Mouse (Mus musculus) telencephalon, adult 2 months (tissue): ENCODE data around the gene Erp27.
"Not testable (repeated sequence)": the region's sequence is repeated elsewhere in the genome, so short reads cannot be mapped to it uniquely, and the experiment has no call there.

Source experiments
- DNase-seq: peaks from one replicate; pipeline ENCODE4 v3.0.0-alpha.2; 2011; ENCODE audit warnings: low read depth, low spot score

The Erp27 gene

DNA sequence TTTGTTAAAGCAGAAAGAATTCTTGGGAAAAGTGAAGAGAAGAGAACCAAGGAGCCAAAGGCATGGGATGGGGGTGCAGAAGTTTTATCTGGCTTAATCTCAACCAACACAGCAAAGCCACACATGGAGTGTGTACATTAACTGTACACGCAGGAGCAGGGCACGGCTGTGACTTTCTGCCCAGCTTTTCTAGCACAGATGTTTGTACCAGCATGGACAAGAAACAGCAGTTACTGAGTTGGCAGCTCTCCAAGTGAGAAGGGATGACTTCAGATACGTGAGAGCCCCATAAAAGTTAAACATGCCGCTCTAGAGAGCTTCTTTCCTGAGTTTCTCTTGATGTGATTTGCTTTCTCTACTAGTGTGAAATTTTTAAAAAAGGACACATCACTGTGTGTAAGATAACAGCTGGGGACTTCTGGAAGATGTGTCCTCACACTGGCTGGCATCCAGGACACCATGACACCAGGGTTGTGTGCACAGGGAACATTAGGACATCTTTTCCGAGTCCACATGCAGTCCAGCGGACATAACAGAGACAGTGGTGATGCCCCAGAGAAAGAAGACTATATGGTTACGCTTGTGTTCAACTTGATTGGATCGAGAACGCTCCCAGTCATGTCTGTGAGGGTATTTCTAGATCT, 11.6 kb downstream of the Erp27 start:
- no peak for DNase-seq

DNA sequence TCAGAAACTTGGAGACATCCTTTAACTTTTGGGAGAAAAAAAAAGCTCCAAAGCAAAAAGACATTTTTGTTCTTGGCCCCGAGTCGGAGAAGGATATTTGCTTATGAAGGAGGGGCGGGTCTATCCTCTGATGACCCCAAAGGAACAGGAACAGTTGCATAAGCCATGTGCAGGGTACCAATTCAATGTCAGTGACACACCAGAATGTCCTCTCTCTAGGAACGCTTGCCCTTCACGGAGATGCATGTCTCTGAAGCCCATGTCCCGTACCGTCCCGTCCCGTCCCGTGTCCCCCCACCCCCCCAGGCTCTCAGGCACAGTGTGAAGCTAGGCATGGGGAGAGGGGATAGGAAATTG, 15.1 kb downstream of the Erp27 start:
- no peak for DNase-seq

DNA sequence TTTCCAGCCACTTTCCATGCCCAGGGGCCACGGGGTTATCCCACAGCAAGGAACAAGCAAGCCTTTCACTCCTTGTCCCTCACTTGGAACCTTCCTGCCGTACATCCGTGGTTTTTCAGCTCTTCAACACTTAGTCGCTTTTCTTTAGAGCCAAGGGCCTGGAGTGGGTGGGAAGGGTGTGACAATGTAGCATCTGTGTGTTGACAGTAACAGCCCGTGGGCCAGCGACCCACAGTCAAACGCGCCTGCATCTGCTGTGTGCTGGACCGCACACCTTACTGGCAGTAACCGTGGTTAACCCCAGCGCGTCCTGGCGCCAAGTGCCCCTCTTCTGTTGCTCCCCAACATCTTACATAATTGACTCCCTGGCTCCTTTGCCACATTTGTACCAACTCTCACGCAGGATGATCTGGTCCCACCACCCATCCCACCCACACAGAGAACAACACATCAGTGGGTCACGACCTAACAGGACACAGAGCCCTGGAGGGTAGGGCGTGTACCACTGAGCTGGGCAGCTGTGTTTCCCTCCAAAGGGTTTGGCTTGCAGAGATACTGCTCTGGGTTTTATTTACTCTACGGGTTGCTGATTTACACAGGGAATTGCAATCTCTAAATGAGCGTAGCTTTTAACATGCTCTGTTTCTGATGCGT, 15.6 kb downstream of the Erp27 start:
- DNase-seq: no peak

DNA sequence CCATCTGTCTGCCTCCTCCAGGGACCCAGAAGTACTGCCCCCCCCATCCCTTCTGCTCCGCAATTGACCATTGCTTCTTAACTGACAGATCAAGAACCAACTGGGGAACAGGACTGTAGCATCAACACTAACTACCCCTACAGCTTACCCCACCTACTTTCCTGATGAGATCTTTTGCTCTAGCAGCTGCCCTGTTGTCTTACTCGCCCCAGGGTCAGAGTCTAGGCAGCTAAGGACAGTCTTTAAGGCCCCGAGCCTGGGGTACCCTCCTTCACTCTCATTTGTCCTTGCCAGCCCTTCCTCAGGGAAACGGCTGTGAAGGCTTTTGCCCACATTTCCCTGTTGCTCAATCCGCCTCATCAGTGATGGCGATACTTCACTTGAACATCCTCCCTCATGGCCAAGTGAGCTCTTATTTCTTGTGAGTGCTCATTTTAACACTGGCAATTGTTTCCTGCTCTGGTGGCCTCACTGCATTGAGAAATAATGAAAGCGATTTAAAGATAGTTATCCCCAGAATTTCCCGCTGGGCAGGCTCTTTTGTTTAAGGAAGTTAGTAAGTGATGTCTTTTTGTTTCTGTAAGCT, 18.0 kb downstream of the Erp27 start:
- DNase-seq: no peak

DNA sequence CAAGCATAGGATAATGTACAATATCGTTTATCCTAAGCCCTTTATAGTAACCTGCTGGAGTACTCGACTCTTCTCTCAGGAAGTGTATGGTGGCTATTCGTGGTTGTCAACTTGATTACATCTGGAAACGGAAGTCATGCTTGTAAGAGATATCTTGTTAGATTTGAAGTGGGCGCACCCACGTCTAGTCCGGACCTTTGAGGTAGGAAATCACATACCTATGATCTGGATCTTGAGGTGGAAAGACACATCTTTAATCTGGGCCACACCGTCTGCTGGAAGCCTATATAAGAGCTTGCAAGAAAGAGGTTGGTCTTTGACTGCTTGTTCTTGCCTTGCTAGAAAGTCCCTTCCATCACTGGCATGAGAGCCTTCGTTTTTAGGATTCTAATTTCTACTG, 19.5 kb downstream of the Erp27 start:
- no peak for DNase-seq

DNA sequence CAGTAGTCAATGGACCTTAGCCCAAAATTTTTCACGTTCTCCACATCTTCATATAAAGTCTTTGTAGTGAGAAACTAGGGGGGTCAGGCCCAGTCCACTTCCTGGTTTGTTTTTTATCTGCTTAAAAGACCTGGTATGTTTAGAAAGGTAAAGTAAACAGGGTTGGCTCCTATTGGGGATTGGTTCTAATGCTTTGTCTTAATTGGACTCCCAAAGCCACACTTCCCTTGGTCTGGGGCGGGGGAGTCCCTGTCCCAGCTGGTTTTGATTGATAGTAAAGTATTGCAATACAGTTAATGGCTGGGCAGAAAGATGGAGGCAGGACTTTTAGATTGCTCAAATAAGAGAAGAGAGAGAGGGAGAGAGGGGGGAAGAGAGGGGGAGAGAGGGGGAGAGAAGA, 21.0 kb downstream of the Erp27 start:
- no peak for DNase-seq

DNA sequence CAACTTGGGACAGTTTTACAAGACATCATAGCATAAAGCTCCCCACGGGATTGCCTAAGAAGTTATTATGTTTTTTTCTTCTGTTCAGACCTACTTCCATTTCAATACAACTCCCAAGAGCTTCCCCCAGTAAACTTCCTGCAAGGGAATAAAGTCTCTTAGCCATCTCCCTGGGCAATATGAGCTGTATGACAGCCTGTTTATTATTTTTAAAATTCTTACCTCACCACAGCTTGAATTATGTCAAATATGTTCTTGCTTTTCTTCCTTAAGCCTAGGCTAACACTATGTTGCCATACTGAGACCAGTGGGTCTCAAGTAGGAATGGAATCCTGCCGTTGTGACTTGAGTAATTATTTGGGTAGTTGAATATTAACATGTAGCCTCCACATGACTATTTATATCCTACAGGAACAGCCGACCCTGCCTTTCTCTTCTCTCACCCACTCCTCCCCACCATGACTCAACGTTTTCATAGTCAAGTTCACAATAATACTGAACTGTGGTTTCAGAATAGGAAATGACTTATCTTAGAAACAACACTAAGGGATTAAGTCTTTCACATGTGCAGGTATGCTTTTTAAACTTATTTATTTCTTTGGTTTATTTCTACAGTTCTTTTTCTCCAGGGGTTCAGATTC, 21.5 kb downstream of the Erp27 start:
- no peak for DNase-seq

DNA sequence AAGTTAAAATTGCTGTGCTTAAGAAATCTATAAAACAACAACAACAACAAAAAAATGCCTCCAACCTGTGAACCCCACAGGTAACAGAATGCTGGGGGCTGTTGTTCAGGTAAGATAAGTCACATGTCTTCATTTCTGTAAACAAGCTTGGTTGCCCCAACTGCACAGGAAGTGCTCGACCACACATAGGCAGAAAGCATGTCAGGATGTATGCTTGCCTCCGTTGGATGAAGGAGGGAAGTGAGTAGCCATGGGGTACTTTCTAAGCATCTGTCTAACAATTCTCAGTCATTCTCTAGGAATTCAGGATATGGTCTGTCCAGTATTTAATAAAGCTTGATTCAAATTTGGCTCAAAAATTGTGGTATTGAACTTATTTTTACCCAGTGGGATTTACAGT, 23.0 kb downstream of the Erp27 start:
- DNase-seq: no peak

DNA sequence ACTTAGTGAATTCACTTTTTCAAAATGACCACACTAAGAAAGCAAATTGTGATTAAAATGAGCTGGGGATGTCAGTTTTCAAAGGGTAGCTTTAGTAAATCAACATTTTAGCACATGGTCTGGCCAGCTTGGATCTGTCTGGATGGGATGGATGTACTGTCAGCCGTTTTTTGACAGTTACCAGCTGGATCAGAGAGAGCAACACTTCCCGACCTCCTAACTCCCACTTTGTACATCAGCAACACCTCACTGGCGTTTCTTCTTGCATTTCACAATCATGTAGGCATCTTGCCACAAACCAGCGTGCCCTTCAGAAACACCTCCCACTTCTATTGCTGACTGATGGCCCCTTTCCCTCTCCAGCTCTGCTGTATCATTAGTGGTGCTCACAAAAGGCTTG, 23.8 kb downstream of the Erp27 start:
- DNase-seq: no peak

DNA sequence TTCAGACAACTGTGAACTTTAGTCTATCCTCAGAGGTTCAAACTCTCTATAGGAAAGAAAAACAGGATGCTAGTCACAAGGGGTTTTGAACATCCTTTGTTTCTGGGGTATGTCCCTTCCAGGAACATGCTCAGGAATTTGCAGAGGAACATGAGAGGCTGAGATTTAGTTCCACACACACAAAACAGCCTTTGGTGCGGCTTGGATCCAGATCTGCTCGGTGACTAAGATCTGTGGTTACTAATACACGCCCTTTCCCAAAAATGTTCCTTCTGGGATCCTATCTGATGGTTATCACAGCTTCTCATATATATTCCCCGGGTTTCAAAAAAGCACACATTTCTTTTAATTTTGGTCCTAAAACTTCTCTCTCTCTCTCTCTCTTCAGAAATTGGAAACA, 24.2 kb downstream of the Erp27 start:
- no peak for DNase-seq

DNA sequence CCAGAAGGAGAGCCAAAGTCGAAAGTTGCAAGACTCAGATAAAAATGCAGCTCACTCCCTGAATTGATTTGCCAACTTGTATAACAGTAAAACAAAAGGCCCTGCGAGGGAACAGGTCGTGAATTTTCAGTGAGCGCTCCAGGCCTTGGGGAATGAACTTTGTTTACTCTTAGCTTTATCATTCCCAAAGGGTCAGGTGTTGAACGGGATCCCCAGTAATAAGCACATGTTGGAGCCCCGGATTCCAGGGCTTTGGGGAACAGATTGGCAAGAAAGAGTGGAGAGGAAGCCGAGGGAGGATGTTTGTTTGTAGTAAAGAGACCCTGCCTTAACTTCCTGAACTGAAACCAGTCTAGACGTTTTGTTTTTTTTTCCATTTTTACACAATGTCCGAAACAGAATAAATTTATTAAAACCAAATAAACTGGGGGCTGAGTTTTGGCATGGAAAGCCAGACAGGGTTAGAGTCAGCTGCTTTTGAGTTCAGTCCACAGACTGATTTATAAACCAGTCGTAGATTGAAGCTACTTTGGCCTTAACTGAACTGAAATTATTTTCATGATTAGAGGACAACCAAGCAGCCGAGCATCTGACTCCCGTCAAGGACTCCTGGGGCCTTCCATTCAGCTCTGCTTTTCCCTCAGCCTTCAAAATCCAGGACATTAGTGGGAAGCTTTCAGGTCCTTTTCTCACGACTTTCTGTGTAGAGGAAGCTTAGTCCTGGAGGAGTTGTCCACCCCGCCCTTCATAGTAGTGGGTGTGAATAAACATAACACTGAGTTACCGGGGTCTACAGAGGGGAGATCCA, 27.2 kb downstream of the Erp27 start:
- no peak for DNase-seq

DNA sequence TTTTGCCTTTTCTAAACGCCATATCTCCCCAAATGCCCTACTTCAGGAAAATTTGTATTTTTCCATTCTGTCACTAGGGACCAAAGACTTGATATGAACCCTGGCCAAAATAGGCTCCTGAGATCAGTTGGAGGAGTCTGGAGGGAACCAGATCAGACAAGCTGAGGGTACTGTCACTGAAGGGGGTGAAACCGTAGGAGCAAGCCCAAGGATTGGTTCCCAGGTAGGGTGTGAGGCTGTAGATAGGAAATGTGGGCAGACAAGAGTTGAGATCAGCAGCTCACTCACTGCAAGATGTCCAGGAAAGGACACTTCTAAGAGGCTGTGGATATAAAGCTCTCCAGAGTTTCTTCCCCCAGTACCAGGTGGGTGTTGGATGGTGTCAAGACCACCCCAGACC, 30.0 kb downstream of the Erp27 start:
- DNase-seq: no peak

DNA sequence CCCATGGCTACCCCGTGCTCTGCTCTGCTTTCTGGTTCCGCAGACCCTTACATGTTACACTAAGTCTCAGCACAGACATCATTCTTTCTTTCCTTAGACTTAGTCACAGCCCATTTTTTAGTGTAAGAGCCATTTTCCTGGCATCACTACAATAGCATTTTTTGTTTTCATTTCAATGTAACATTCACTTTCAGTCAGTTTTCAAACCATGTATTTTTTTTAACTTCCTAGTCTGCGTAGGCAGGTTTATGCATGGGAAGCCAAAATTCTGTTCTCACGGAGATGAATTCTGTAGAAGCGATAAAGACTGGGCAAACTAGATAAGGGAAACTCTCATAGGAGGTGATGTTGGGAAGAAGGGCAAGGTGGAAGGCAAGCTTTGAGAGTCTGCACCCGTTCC, 32.4 kb downstream of the Erp27 start:
- DNase-seq: peak; percentile 45

DNA sequence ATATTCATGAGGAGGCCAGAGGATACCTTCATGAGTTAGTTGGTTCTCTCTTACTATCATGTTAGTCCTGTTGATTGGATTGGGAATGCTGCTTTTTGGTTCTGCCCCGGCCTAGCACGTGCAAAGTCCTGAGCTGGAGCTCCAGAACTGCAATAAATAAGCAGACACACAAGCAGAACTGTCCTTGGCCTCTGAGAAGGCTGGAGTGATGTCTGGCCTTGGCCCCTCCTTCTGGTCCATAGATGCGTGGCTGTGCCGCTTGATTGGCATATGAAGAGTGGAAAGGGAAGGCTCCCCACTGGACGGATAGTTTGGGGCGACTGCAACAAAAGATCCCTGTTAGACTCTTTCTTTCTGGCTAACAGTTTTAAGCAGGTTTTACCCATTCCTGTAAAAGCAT, 32.9 kb downstream of the Erp27 start:
- DNase-seq: no peak

DNA sequence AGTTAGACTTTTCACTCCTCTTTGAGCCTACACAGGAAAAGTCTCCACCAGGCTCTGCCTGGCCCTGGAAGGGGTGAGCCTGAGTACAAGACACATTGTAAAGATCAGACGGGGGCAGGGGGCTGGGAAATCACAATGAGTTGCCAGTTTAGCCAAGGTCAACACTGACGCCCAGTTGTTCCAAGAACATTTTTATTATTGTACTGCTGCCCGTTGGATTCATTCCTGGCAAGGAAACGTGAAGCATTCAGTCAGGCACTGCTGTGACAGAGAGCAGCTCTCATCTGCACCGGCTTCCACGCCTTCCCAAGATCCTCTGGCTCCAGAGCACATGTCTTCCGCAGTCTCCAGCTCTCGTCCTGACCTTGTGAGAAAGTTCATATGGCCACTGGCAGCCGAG, 34.1 kb downstream of the Erp27 start:
- no peak for DNase-seq

DNA sequence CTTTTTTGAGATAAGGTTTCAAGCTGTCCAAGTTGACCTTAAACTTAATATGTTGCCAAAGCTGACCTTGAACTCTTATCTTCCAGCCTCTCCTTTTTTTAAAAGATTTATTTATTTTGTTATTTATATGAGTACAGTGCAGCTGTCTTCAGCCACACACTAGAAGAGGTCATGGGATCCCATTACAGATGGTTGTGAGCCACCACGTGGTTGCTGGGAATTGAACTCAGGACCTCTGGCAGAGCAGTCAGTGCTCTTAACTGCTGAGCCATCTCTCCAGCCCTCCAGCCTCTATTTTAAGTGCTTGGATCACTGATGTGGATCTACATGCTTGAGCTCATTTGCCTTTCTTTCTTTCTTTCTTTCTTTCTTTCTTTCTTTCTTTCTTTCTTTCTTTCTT, 37.2 kb downstream of the Erp27 start:
- not testable (repeated sequence) for DNase-seq

DNA sequence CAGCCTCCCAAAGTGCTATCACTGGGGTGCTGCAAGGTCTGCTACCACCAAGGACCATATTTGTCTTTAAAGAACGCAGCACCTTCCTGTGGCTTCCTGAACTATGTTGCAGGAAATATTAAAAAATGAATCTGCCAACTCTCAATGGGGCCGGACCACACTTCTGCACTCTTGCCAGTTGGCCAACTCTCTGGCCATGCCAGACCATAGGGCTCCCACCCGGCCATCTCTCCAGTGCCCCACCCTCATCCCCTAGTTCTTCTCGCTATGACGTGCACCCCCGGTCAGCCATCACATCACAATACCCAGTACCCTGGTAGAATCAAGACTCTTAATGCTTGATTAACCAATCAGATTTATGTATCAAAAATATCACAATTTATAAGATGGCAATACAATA, 38.0 kb downstream of the Erp27 start:
- DNase-seq: no peak

DNA sequence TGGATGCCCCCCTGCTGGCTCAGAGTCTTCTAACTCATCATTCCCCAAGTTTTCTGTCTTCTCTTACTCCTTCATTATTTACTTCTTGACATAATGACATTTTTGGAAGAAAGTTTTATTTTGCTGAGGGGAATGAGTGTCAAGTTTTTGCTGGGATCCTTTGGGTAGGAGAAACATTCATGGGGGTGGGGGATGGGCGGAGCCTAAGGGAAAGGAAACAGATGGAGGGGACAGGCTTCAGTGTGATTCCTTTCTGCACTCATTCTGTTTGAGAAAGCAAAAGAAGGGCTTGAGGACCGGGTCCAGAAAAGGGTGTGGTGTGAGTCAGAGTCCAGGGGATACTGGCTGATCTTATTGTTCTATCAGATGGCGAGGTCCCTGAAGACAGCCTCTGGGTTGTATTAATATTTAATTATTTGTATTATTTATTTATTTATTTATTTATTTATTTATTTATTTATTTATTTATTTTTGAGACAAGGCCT, 38.5 kb downstream of the Erp27 start:
- DNase-seq: no peak

DNA sequence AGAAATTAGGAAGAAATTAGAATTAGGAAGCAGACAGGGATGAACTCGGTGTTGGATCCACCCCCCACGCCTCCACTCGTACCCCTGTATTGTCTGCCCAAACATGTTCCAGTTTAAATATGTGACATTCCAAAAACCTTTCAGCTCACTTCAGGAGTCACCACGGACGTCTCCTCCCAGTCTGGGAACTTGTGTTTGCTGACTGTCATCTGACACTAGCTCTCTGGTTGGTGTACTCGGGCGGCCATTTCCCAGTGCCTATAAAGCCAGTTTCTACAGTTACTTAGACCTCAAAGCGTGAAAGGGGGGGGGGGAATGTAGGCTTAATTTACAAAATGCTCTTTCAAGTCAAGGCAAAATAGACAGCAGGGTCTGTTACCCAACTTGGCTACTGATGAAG, 40.3 kb downstream of the Erp27 start:
- no peak for DNase-seq

DNA sequence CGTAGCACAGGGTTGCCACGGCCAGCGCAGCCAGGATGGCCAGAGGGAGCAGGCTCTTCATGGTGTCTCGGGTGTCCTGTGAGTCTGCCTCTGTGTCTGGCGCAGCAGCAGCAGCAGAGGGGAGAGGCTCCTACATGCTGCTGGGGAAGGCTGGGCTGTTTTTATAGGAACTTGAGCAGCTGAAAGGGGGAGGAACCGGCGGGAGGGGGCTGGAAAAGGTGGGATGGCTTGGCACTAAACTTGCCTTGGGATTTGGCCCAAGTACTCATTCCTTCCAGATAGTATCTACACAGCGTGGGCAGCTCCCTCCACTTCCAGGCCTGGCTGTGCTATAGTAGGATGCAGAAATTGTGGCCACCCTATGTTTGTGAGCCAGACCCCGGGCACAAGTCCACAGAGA, 46.3 kb downstream of the Erp27 start, which contains the start of gene Mgp:
Gene Mgp (minus strand): TSS at position 154 of the 400 bp plus-strand sequence.
- peak; percentile 48 for DNase-seq

DNA sequence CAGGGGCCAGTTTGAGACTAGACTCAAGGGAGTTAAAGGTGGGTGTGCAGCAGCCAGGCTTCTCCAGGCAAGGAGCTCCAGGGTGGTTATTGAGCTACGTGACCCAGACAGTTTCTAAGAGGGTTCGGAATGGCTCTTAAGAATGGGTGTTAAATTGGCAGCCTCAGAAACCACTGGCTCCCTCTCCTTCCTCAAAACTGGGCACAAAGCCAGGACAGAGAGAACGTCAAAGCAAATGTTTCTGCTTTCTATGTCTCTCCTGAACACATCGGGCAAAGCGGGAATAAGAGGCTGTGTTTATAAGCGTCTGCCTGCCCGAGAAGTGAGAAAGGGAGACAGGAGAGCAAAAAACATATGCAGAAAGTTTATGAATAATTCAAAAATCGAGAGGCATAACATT, 47.4 kb downstream of the Erp27 start:
- DNase-seq: no peak

DNA sequence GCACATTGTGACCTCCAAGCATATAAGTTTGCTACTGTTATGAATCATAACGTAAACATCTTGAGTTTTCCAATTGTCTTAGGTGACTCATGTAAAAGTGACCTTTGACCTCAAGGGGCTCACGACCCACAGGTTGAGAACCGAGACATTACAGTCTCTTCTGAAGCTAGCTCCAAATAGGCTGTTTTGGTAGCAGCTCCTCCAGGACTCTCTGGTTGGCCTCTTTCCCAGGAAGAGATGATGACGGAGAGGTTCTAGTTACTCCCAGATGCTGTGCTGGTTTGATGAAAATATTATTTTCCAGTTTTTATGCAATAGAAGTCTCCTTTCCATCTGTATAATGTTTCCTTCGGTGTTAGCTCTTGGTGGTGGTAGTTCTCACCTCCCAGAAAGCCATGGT, 53.1 kb downstream of the Erp27 start:
- no peak for DNase-seq
